Mouse (Mus musculus): ENCODE results near the gene Madcam1.

The Madcam1 gene

GRCm38 (mm10) chr10:79668076-79668475 is 3.7 kb downstream of the Madcam1 start:
- no peak for DNase-seq (ENCODE audit: low spot score in 2 of 2)

- DNase-seq (ENCODE audit: low spot score in 2 of 2), result peak; percentile 86 to 89
Measured at GRCm38 (mm10) chr10:79668771-79669575, 4.6 kb downstream of the Madcam1 start, which contains the start of gene Tpgs1. Gene Tpgs1 (plus strand): TSS chr10:79669369.

GRCm38 (mm10) chr10:79669576-79670057 is 5.3 kb downstream of the Madcam1 start:
- peak; percentile 35 to 44 for DNase-seq (ENCODE audit: low spot score in 2 of 2)

- DNase-seq (ENCODE audit: low spot score in 2 of 2), result no peak
Measured at GRCm38 (mm10) chr10:79670071-79670888, 5.9 kb downstream of the Madcam1 start.

GRCm38 (mm10) chr10:79671396-79672087 is 7.2 kb downstream of the Madcam1 start:
- no peak for DNase-seq (ENCODE audit: low spot score in 2 of 2)

- DNase-seq (ENCODE audit: low spot score in 2 of 2), result no peak
Measured at GRCm38 (mm10) chr10:79672088-79672455, 7.7 kb downstream of the Madcam1 start.

- DNase-seq (ENCODE audit: low spot score in 2 of 2), result no peak
Measured at GRCm38 (mm10) chr10:79673054-79673453, 8.7 kb downstream of the Madcam1 start.

- DNase-seq (ENCODE audit: low spot score in 2 of 2), result no peak
Measured at GRCm38 (mm10) chr10:79675346-79676035, 11.1 kb downstream of the Madcam1 start.

DNA sequence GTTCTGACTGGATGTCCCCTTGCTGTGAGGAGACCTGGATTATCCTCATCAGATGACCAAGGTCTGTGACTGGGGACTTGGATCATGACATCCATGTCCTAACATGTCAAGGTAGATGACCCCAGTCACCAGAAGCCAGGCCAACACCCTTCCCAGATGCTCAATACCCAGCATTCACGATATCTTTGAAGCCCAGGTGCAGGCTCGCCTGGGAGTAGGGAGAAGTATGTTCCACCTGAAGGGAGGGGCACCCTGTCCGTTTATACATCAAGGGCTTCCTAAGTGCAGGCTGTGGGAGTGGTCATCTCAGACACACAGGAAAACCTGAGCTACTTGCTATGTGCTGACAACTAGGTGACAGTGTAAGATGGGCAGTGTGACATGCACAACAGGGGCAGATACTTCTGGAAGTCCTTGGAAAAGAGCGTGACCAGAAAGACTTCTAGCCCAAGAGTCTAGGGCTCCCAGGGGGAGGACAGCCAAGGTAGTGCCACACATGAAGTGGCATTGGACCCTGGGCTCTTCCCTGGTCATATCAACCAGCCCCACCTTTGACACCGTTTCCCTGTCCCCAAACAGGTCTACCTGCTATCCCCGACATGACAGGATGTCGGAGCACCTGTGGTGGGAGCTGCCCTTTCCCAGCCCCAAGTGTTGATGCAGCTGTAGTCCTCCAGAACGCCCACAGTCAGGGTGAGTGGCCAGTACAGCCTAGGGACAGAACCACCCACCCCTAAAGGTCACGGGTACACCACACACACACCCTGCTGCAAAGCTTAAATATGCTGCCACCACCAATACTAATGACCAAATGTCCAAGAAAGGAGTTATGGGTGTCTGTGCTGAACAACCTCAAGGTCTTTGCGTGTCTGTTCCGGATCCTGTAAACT is 16.5 kb downstream of the Madcam1 start:
- DNase-seq (ENCODE audit: low spot score in 2 of 2), result no peak

- DNase-seq (ENCODE audit: low spot score in 2 of 2), result peak; percentile 98 to 99
Measured at GRCm38 (mm10) chr10:79681591-79682245, 17.4 kb downstream of the Madcam1 start, which contains the start of gene Cdc34. Gene Cdc34 (plus strand): TSS chr10:79682195.

- no peak for DNase-seq (ENCODE audit: low spot score in 2 of 2)
Measured at GRCm38 (mm10) chr10:79682551-79682915, 18.2 kb downstream of the Madcam1 start.

GRCm38 (mm10) chr10:79682916-79683582 is 18.7 kb downstream of the Madcam1 start:
- DNase-seq (ENCODE audit: low spot score in 2 of 2), result peak in 1 of 2 experiments; percentile 51

DNA sequence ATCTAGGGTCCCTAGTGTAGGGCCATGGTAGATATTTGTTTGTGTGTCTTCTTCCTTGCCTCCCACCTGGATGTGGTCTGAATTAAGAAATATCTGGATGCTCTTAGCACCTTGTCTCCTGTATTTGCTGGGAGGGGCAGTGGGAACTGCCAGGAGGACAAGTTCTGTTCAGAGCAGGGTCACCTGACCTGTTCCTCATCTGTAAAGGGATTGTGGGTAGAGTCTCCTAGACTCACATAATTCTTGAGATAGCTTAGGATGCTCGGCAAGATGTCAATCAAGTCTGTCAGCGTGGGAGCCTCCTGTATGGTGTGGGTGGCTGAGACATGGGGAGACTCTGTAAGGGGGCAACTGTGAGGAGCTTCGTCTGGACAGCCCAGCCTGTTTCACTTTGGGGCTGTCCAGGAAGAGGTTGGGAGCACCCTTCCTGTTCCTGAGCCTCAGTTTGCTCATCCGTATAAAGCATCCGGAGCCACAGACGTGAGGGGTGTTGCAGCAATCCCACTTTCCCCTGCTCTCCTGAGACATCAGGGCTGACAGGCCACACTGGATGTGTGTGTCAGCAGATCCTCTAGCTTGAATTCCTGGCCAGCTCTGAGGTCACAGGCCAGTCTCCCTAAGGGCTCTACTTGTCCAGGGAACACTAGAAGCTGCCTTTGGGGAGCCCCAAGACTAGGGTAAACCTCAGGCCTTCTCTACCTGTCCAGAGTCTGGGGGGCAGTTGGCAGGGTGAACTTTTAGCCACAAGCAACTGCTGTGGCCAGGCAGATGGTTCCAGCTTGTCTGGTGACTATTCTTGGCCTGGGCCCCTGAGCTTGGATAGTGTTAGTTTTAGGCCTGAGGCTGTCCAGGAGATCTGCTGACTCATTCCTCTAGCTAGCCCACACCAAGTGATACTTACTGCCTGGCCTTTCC is 19.6 kb downstream of the Madcam1 start:
- no peak for DNase-seq (ENCODE audit: low spot score in 2 of 2)

DNA sequence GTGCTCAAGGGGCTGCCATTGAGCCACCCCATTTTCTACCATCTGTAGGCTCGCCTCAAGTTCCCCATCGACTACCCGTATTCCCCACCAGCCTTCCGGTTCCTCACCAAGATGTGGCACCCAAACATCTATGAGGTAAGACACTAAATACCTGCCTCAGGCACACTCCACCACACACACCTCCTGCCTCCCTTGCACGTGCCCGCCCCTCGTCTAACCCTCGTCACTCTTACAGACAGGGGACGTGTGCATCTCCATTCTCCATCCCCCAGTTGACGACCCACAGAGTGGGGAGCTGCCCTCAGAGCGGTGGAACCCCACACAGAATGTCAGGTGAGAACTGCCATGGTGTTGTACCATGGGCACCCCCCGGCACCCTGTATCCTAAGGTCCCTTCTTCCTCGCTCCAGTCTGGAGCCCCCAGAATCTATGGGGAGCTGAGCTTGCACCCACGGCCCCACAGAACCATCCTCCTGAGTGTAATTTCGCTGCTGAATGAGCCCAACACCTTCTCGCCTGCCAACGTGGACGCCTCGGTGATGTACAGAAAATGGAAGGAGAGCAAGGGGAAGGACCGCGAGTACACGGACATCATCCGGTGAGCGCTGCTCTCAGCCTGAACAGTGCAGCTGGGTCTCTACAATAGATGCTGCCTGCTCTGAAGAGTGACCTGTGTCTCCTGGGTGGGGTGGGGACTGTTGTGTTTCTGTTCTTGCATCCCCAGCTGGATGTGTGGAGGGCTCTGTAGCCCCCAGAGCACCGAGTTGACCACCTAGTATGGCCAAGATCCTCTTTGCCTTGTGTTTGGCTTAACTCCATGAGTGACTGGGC is 20.6 kb downstream of the Madcam1 start:
- no peak for DNase-seq (ENCODE audit: low spot score in 2 of 2)

DNA sequence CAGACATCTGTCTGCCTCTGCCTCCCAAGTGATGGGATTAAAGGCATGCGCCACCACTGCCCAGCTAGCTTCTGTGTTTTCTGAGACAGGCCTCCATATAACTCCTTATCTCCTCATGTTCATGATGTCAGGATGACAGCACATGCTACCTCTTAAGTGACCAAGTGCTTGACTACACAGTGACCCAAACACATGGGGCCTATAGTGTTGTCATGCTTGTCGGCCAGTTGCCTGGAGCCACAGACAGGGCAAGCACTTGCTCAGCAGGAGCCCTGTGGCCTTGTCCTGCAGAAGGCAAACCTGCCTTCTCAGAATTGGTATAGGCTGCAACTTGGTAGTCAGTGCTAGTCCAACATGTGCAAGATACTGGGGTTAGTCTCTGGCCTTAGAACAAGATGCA is 21.9 kb downstream of the Madcam1 start:
- no peak for DNase-seq (ENCODE audit: low spot score in 2 of 2)

DNA sequence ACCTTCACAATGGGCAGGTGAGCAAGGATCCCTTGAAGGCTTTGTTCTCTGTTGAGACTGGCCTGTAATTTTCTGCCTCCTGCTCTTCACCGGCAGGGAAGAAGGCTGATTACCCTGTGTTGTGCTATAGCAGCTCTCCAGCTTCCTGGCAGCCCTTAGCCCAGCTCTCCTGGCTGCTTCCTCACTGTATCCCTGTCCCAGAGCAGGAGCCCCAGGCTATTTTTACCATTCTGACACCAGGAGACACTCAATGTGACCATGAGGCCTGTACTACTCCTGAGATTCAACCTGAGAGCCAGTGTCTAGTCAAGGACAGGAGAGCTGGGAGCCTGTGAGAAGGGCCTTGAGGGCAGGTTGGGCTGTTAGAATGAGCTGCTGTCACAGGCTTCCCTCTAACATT is 22.3 kb downstream of the Madcam1 start:
- no peak for DNase-seq (ENCODE audit: low spot score in 2 of 2)

DNA sequence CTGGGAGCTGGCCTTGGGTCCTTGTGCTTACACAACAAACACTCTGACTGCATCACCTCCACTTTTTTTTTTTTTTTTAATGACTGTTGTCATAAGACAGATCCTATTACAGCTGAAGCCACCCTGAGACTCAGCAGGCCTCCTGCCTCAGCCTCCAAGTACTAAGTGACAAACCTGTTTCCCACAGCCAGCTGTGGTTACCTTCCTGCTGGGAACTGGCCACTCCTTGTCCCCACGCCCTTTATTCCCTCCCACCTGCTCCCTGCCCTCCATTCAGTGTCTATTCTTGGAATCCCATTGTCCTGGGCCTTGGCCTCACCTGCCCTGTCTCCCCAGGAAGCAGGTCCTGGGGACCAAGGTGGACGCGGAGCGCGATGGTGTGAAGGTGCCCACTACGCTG is 23.2 kb downstream of the Madcam1 start:
- DNase-seq (ENCODE audit: low spot score in 2 of 2), result no peak
